Mouse (Mus musculus): ENCODE results near the gene Fxyd7. TPM values are rescaled to one million over a fixed set of nuclear protein-coding genes. Genes with fewer than 3 reads are reported as not detected.

The Fxyd7 gene
- polyA plus RNA-seq, 1 experiment: not detected

DNA sequence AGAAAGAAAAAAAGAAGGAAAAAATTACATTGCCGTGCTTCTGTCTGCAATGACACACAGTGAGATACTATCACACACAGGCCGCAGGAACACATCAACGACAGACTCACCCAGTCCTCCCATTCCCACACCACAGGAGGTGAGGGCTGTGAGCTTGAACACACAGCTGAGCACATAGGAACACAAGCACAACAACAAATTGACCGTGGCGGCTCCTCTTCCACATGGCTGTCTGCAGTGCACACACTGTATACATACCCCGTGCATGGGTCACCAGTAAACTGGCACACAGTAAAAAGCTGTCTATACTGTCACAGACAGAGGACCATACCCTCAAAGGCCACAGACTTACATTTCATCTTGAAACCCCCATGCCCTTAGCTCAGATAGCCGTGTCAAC lies 5.2 kb upstream of the Fxyd7 start:
- Histone ChIP-seq H3K9me3 (replicated peaks; ENCODE audit: control insufficient read depth, insufficient read depth, low read length, poor library complexity, severe bottlenecking) (no peaks in the 10 kb centered on the region), H3K27ac (ENCODE audit: insufficient read depth, low read length) (no peak overlapping the region), H3K4me1 (ENCODE audit: control insufficient read depth, insufficient read depth, low read length) (no peaks in the 10 kb centered on the region), H3K4me3 (ENCODE audit: low read depth, low read length) (no peak overlapping the region), H3K36me3 (ENCODE audit: control insufficient read depth, insufficient read depth, low read length, poor library complexity, severe bottlenecking) (no peaks in the 10 kb centered on the region), H3K9ac (ENCODE audit: low read depth, poor library complexity, severe bottlenecking) (no peak overlapping the region), H3K27me3 (ENCODE audit: control insufficient read depth, insufficient read depth, low read length, poor library complexity, severe bottlenecking) (peaks cover 6% of the 10 kb centered on the region)
- TF ChIP-seq EP300 (IDR thresholded peaks at IDR 0.05; ENCODE audit: insufficient read depth, low read depth, low read length) (no peak), CTCF (IDR thresholded peaks at IDR 0.05; ENCODE audit: low read depth, low read length) (no peak), POLR2A (IDR thresholded peaks at IDR 0.05; ENCODE audit: insufficient read depth, low read length) (no peak)

GRCm38 (mm10) chr7:31055883-31056282 lies 4.6 kb upstream of the Fxyd7 start:
- peaks cover 10% of the 10 kb centered on the region for H3K27me3 ChIP-seq (ENCODE audit: control insufficient read depth, insufficient read depth, low read length, poor library complexity, severe bottlenecking)
- no peak overlapping the region for H3K27ac ChIP-seq (ENCODE audit: insufficient read depth, low read length)
- TF ChIP-seq CTCF (IDR thresholded peaks at IDR 0.05; ENCODE audit: low read depth, low read length) (no peak), POLR2A (IDR thresholded peaks at IDR 0.05; ENCODE audit: insufficient read depth, low read length) (no peak), EP300 (IDR thresholded peaks at IDR 0.05; ENCODE audit: insufficient read depth, low read depth, low read length) (no peak)
- H3K4me3 ChIP-seq (ENCODE audit: low read depth, low read length): no peak overlapping the region
- no peaks in the 10 kb centered on the region for H3K4me1 ChIP-seq (ENCODE audit: control insufficient read depth, insufficient read depth, low read length)
- no peaks in the 10 kb centered on the region for H3K9me3 ChIP-seq (replicated peaks; ENCODE audit: control insufficient read depth, insufficient read depth, low read length, poor library complexity, severe bottlenecking)
- H3K36me3 ChIP-seq (ENCODE audit: control insufficient read depth, insufficient read depth, low read length, poor library complexity, severe bottlenecking): no peaks in the 10 kb centered on the region
- no peak overlapping the region for H3K9ac ChIP-seq (ENCODE audit: low read depth, poor library complexity, severe bottlenecking)

DNA sequence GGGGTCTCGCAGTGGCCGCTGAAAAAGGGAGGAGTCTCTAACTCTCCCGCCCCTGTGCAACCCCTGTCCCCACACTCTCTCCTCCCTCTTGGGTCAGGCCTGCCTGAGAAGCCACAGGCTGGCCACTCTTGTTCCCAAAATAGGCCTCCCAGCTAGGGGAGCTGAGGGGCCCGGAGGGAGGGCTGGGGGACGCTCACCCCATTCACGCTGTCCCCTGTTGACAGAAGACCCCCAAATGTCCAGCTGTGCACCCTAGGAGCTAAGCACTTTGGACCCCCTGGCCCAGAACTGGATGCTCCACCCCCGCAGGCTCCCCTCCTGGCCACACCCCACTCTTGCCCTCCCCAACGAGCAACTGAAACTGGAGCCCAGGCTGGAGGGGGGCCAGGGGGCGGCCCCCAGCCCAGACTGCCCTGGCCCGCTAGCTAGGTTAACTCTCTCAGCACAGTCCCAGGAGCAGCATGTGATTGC lies 4.1 kb upstream of the Fxyd7 start:
- Histone ChIP-seq H3K27ac (ENCODE audit: insufficient read depth, low read length) (no peak overlapping the region), H3K4me3 (ENCODE audit: low read depth, low read length) (no peak overlapping the region), H3K9ac (ENCODE audit: low read depth, poor library complexity, severe bottlenecking) (no peak overlapping the region), H3K36me3 (ENCODE audit: control insufficient read depth, insufficient read depth, low read length, poor library complexity, severe bottlenecking) (no peaks in the 10 kb centered on the region), H3K27me3 (ENCODE audit: control insufficient read depth, insufficient read depth, low read length, poor library complexity, severe bottlenecking) (peaks cover 11% of the 10 kb centered on the region), H3K9me3 (replicated peaks; ENCODE audit: control insufficient read depth, insufficient read depth, low read length, poor library complexity, severe bottlenecking) (no peaks in the 10 kb centered on the region), H3K4me1 (ENCODE audit: control insufficient read depth, insufficient read depth, low read length) (no peaks in the 10 kb centered on the region)
- no peak for TF ChIP-seq POLR2A (IDR thresholded peaks at IDR 0.05; ENCODE audit: insufficient read depth, low read length)
- TF ChIP-seq CTCF (IDR thresholded peaks at IDR 0.05; ENCODE audit: low read depth, low read length): no peak
- TF ChIP-seq EP300 (IDR thresholded peaks at IDR 0.05; ENCODE audit: insufficient read depth, low read depth, low read length): no peak

GRCm38 (mm10) chr7:31054661-31055320 lies 3.5 kb upstream of the Fxyd7 start:
- Histone ChIP-seq H3K9me3 (replicated peaks; ENCODE audit: control insufficient read depth, insufficient read depth, low read length, poor library complexity, severe bottlenecking) (no peaks in the 10 kb centered on the region), H3K9ac (ENCODE audit: low read depth, poor library complexity, severe bottlenecking) (no peak overlapping the region), H3K27me3 (ENCODE audit: control insufficient read depth, insufficient read depth, low read length, poor library complexity, severe bottlenecking) (peaks cover 11% of the 10 kb centered on the region), H3K27ac (ENCODE audit: insufficient read depth, low read length) (no peak overlapping the region), H3K4me1 (ENCODE audit: control insufficient read depth, insufficient read depth, low read length) (no peaks in the 10 kb centered on the region), H3K36me3 (ENCODE audit: control insufficient read depth, insufficient read depth, low read length, poor library complexity, severe bottlenecking) (no peaks in the 10 kb centered on the region), H3K4me3 (ENCODE audit: low read depth, low read length) (no peak overlapping the region)
- TF ChIP-seq EP300 (IDR thresholded peaks at IDR 0.05; ENCODE audit: insufficient read depth, low read depth, low read length) (no peak), POLR2A (IDR thresholded peaks at IDR 0.05; ENCODE audit: insufficient read depth, low read length) (no peak), CTCF (IDR thresholded peaks at IDR 0.05; ENCODE audit: low read depth, low read length) (no peak)

DNA sequence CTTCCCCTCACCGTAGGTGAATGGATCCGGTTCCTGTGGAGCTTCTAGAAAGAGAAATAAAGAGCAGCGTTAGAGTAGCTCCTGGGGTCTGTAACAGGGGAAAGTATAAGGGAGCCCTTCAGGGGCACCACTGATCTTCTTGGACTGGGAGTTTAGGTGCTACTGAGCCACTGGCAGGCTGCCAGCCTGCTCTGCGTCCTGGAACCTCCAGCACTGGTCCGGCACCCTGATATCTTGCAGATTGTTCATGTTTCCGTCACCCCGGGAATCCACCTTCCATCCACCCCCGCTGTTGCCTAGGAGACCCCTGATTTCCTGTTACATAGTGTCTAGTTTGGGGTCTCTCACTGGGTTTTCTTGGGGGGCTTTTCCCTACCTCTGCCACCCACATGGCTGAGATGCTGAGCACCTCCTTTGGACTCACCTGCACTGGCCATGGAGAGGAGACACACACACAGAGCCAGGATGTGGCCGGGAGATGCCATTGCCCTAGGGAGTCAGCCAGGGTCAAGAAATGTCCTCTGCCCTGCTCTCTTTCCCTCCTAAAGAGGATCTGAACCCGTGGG lies 2.7 kb upstream of the Fxyd7 start:
- Histone ChIP-seq H3K27me3 (ENCODE audit: control insufficient read depth, insufficient read depth, low read length, poor library complexity, severe bottlenecking) (peaks cover 11% of the 10 kb centered on the region), H3K9ac (ENCODE audit: low read depth, poor library complexity, severe bottlenecking) (no peak overlapping the region), H3K36me3 (ENCODE audit: control insufficient read depth, insufficient read depth, low read length, poor library complexity, severe bottlenecking) (no peaks in the 10 kb centered on the region), H3K4me3 (ENCODE audit: low read depth, low read length) (no peak overlapping the region), H3K27ac (ENCODE audit: insufficient read depth, low read length) (no peak overlapping the region), H3K4me1 (ENCODE audit: control insufficient read depth, insufficient read depth, low read length) (no peaks in the 10 kb centered on the region), H3K9me3 (replicated peaks; ENCODE audit: control insufficient read depth, insufficient read depth, low read length, poor library complexity, severe bottlenecking) (no peaks in the 10 kb centered on the region)
- no peak for TF ChIP-seq POLR2A (IDR thresholded peaks at IDR 0.05; ENCODE audit: insufficient read depth, low read length)
- no peak for TF ChIP-seq CTCF (IDR thresholded peaks at IDR 0.05; ENCODE audit: low read depth, low read length)
- TF ChIP-seq EP300 (IDR thresholded peaks at IDR 0.05; ENCODE audit: insufficient read depth, low read depth, low read length): no peak

Data from ES-Bruce4 (cell line).